Mouse (Mus musculus): Measurements from ENCODE around the gene Supt5. TPM values are rescaled to one million over a fixed set of nuclear protein-coding genes. Genes with fewer than 3 reads are reported as not detected.

Supt5 gene
- total RNA-seq, 2 experiments from 2014 or later = 108 to 124 TPM

GRCm38 (mm10) chr7:28375176-28375921, 36.8 kb upstream of the Supt5 start:
- DNase-seq (ENCODE audit: extremely low spot score in 1 of 2, low spot score in 1 of 2) = peak; percentile 43 to 55

- no peak for DNase-seq (ENCODE audit: extremely low spot score in 1 of 2, low spot score in 1 of 2)
Measured at GRCm38 (mm10) chr7:28374647-28375046, 36.1 kb upstream of the Supt5 start.

GRCm38 (mm10) chr7:28373891-28374495, 35.4 kb upstream of the Supt5 start:
- DNase-seq (ENCODE audit: extremely low spot score in 1 of 2, low spot score in 1 of 2) = no peak

- DNase-seq (ENCODE audit: extremely low spot score in 1 of 2, low spot score in 1 of 2) = peak; percentile 37 to 78
Measured at GRCm38 (mm10) chr7:28373131-28373581, 34.6 kb upstream of the Supt5 start.

GRCm38 (mm10) chr7:28372251-28373108, 33.9 kb upstream of the Supt5 start, which contains the start of gene Plekhg2:
TSS of gene Plekhg2 (minus strand) at chr7:28372599.
- DNase-seq (ENCODE audit: extremely low spot score in 1 of 2, low spot score in 1 of 2) = peak; percentile 93 to 94

- no peak for DNase-seq (ENCODE audit: extremely low spot score in 1 of 2, low spot score in 1 of 2)
Measured at GRCm38 (mm10) chr7:28371514-28371989, 33.0 kb upstream of the Supt5 start.

GRCm38 (mm10) chr7:28370977-28371513, 32.5 kb upstream of the Supt5 start:
- DNase-seq (ENCODE audit: extremely low spot score in 1 of 2, low spot score in 1 of 2) = no peak

GRCm38 (mm10) chr7:28370051-28370450, 31.5 kb upstream of the Supt5 start:
- no peak for DNase-seq (ENCODE audit: extremely low spot score in 1 of 2, low spot score in 1 of 2)

- no peak for DNase-seq (ENCODE audit: extremely low spot score in 1 of 2, low spot score in 1 of 2)
Measured at GRCm38 (mm10) chr7:28368276-28368920, 29.9 kb upstream of the Supt5 start.

- no peak for DNase-seq (ENCODE audit: extremely low spot score in 1 of 2, low spot score in 1 of 2)
Measured at GRCm38 (mm10) chr7:28367663-28368275, 29.2 kb upstream of the Supt5 start.

GRCm38 (mm10) chr7:28362441-28363060, 24.0 kb upstream of the Supt5 start:
- DNase-seq (ENCODE audit: extremely low spot score in 1 of 2, low spot score in 1 of 2) = no peak

GRCm38 (mm10) chr7:28361647-28362341, 23.2 kb upstream of the Supt5 start:
- DNase-seq (ENCODE audit: extremely low spot score in 1 of 2, low spot score in 1 of 2) = no peak

GRCm38 (mm10) chr7:28360291-28360690, 21.7 kb upstream of the Supt5 start:
- no peak for DNase-seq (ENCODE audit: extremely low spot score in 1 of 2, low spot score in 1 of 2)

GRCm38 (mm10) chr7:28359854-28360253, 21.3 kb upstream of the Supt5 start:
- DNase-seq (ENCODE audit: extremely low spot score in 1 of 2, low spot score in 1 of 2) = no peak

GRCm38 (mm10) chr7:28358431-28358830, 19.9 kb upstream of the Supt5 start:
- no peak for DNase-seq (ENCODE audit: extremely low spot score in 1 of 2, low spot score in 1 of 2)

- DNase-seq (ENCODE audit: extremely low spot score in 1 of 2, low spot score in 1 of 2) = no peak
Measured at GRCm38 (mm10) chr7:28357984-28358383, 19.4 kb upstream of the Supt5 start.

GRCm38 (mm10) chr7:28356981-28357380, 18.4 kb upstream of the Supt5 start:
- no peak for DNase-seq (ENCODE audit: extremely low spot score in 1 of 2, low spot score in 1 of 2)

GRCm38 (mm10) chr7:28355221-28355620, 16.7 kb upstream of the Supt5 start:
- DNase-seq (ENCODE audit: extremely low spot score in 1 of 2, low spot score in 1 of 2) = no peak

- DNase-seq (ENCODE audit: extremely low spot score in 1 of 2, low spot score in 1 of 2) = no peak
Measured at GRCm38 (mm10) chr7:28354596-28354995, 16.1 kb upstream of the Supt5 start.
